Mouse (Mus musculus) lung, postnatal 0 days (tissue): ENCODE data around the gene Gab2.

Experiments used
- CTCF ChIP-seq: IDR thresholded peaks from 2 replicates; pipeline ENCODE4 v1.5.1; 2016; ENCODE audit warnings: antibody characterized with exemption, mild to moderate bottlenecking
- EP300 ChIP-seq: IDR thresholded peaks from 2 replicates; pipeline ENCODE4 v1.6.1; 2016; ENCODE audit warnings: antibody characterized with exemption, mild to moderate bottlenecking, control low read depth

DNA sequence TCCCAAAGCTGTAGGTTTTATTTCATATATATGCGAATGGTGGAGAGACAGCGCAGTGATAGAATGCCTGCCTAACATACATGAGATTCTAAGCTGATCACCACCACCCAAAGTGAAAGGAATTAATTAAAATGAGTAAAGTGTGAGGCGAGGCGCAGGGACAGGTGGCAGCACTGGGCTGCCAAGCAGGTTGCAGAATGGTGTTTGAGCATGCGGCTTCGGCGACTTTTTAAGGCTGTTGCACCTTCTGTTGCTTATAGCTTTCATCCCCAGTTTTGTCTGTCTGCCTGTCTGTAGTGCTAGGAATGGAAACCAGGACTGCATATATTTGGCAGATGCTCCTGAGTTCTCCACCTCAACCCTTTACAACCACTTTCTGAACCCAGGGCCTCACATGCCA, 258.2 kb downstream of the Gab2 start:
- TF ChIP-seq CTCF (peak; percentile 14; the same call in 1 of the 2 replicates), EP300 (no peak)
